Mouse (Mus musculus): Measurements from ENCODE around the gene Tnfrsf18. TPM values are rescaled to one million over a fixed set of nuclear protein-coding genes. Genes with fewer than 3 reads are reported as not detected.
A peak's percentile ranks its signal among the peaks of the same experiment; 100 is the strongest.

The Tnfrsf18 gene
- 1.6 and 2.7 TPM in 2 replicates for polyA plus RNA-seq (2015; fragmentation: Nextera tagmentation; extraction: Ambion mirVana)

- no peak within 1 kb of the TSS for H3K9ac ChIP-seq
- H3K27ac ChIP-seq: no peak within 1 kb of the TSS
- 18% methylated on average over 4 of the region's 4 CpGs for WGBS
- peaks cover 8% of the 10 kb centered on the region; the same call in 1 of the 2 replicates for H3K36me3 ChIP-seq
- no peaks in the 10 kb centered on the region for H3K27me3 ChIP-seq
- H3K4me2 ChIP-seq: no peak within 1 kb of the TSS
- ATAC-seq (ENCODE audit: borderline replicate concordance, extremely low read depth, low FRiP score, low TSS enrichment): peak; percentile 41; the same call in 1 of the 2 replicates
- H3K4me3 ChIP-seq: no peak within 1 kb of the TSS
- no peaks in the 10 kb centered on the region for H3K9me3 ChIP-seq
- peaks cover 21% of the 10 kb centered on the region for H3K4me1 ChIP-seq
Measured at GRCm38 (mm10) chr4:156026013-156026412, at the start of gene Tnfrsf18. TSS of gene Tnfrsf18 (plus strand) at chr4:156026164.

GRCm38 (mm10) chr4:155981436-155982082 lies 44.4 kb upstream of the Tnfrsf18 start:
- Histone ChIP-seq H3K4me3 (no peak overlapping the region), H3K27me3 (no peaks in the 10 kb centered on the region), H3K4me2 (no peak overlapping the region), H3K9me3 (no peaks in the 10 kb centered on the region), H3K27ac (no peak overlapping the region), H3K4me1 (no peaks in the 10 kb centered on the region), H3K36me3 (no peaks in the 10 kb centered on the region), H3K9ac (no peak overlapping the region)
- no peak for ATAC-seq (ENCODE audit: borderline replicate concordance, extremely low read depth, low FRiP score, low TSS enrichment)
- 72% methylated on average over 12 of the region's 12 CpGs for WGBS

- Histone ChIP-seq H3K4me1 (no peaks in the 10 kb centered on the region), H3K36me3 (no peaks in the 10 kb centered on the region), H3K9me3 (no peaks in the 10 kb centered on the region), H3K4me2 (no peak overlapping the region), H3K27me3 (no peaks in the 10 kb centered on the region), H3K4me3 (no peak overlapping the region), H3K9ac (no peak overlapping the region), H3K27ac (no peak overlapping the region)
- no peak for ATAC-seq (ENCODE audit: borderline replicate concordance, extremely low read depth, low FRiP score, low TSS enrichment)
- WGBS: 14% methylated on average over 2 of the region's 2 CpGs
Measured at GRCm38 (mm10) chr4:155983788-155984187, 42.2 kb upstream of the Tnfrsf18 start.

GRCm38 (mm10) chr4:155991211-155991907 lies 34.6 kb upstream of the Tnfrsf18 start:
- H3K4me3 ChIP-seq: peak overlapping the region; percentile 87

GRCm38 (mm10) chr4:155991908-155992230 lies 34.1 kb upstream of the Tnfrsf18 start:
- H3K27me3 ChIP-seq: no peaks in the 10 kb centered on the region
- H3K4me3 ChIP-seq: peak overlapping the region; percentile 87
- H3K4me1 ChIP-seq: peaks cover 32% of the 10 kb centered on the region
- peak overlapping the region; percentile 97 for H3K4me2 ChIP-seq
- peak overlapping the region; percentile 95 for H3K27ac ChIP-seq
- WGBS: 17% methylated on average over 37 of the region's 37 CpGs
- ATAC-seq (ENCODE audit: borderline replicate concordance, extremely low read depth, low FRiP score, low TSS enrichment): no peak
- no peaks in the 10 kb centered on the region for H3K9me3 ChIP-seq
- H3K9ac ChIP-seq: peak overlapping the region; percentile 79
- peaks cover 8% of the 10 kb centered on the region; the same call in 1 of the 2 replicates for H3K36me3 ChIP-seq

More at GRCm38 (mm10) chr4:155991211-155991907, 34.6 kb upstream of the Tnfrsf18 start:
- Histone ChIP-seq H3K27me3 (no peaks in the 10 kb centered on the region), H3K9me3 (no peaks in the 10 kb centered on the region), H3K9ac (peak overlapping the region; percentile 79), H3K36me3 (peaks cover 2% of the 10 kb centered on the region; the same call in 1 of the 2 replicates), H3K27ac (peak overlapping the region; percentile 95), H3K4me1 (peaks cover 32% of the 10 kb centered on the region), H3K4me2 (peak overlapping the region; percentile 97)
- no peak for ATAC-seq (ENCODE audit: borderline replicate concordance, extremely low read depth, low FRiP score, low TSS enrichment)
- 84% methylated on average over 22 of the region's 22 CpGs for WGBS

- Histone ChIP-seq H3K36me3 (peaks cover 13% of the 10 kb centered on the region), H3K4me2 (peak within 1 kb of the TSS; percentile 97), H3K4me1 (peaks cover 32% of the 10 kb centered on the region), H3K4me3 (peak within 1 kb of the TSS; percentile 87), H3K27me3 (no peaks in the 10 kb centered on the region), H3K9ac (peak within 1 kb of the TSS; percentile 80), H3K27ac (peak within 1 kb of the TSS; percentile 97), H3K9me3 (no peaks in the 10 kb centered on the region)
- ATAC-seq (ENCODE audit: borderline replicate concordance, extremely low read depth, low FRiP score, low TSS enrichment): peak; percentile 87
- 1% methylated on average over 99 of the region's 99 CpGs for WGBS
Measured at GRCm38 (mm10) chr4:155992241-155992905, 33.6 kb upstream of the Tnfrsf18 start, which contains the start of the genes B3galt6 and Sdf4. TSS of gene B3galt6 (minus strand) at chr4:155992649. TSS of gene Sdf4 (plus strand) at chr4:155992872.

- Histone ChIP-seq H3K9me3 (no peaks in the 10 kb centered on the region), H3K27me3 (no peaks in the 10 kb centered on the region), H3K9ac (peak overlapping the region; percentile 80), H3K4me1 (peaks cover 32% of the 10 kb centered on the region), H3K36me3 (peaks cover 19% of the 10 kb centered on the region), H3K4me3 (peak overlapping the region; percentile 87), H3K4me2 (peak overlapping the region; percentile 67), H3K27ac (peak overlapping the region; percentile 97)
- under 1% methylated on average over 70 of the region's 70 CpGs for WGBS
- ATAC-seq (ENCODE audit: borderline replicate concordance, extremely low read depth, low FRiP score, low TSS enrichment): peak; percentile 89
Measured at GRCm38 (mm10) chr4:155992906-155993547, 32.9 kb upstream of the Tnfrsf18 start.

GRCm38 (mm10) chr4:155993606-155994005 lies 32.4 kb upstream of the Tnfrsf18 start:
- 3% methylated on average over 15 of the region's 15 CpGs for WGBS
- H3K27ac ChIP-seq: peak overlapping the region; percentile 97
- H3K4me1 ChIP-seq: peaks cover 32% of the 10 kb centered on the region
- peak overlapping the region; percentile 67 for H3K4me2 ChIP-seq
- no peaks in the 10 kb centered on the region for H3K27me3 ChIP-seq
- ATAC-seq (ENCODE audit: borderline replicate concordance, extremely low read depth, low FRiP score, low TSS enrichment): no peak
- H3K4me3 ChIP-seq: peak overlapping the region; percentile 87
- H3K36me3 ChIP-seq: peaks cover 24% of the 10 kb centered on the region
- H3K9ac ChIP-seq: peak overlapping the region; percentile 80
- H3K9me3 ChIP-seq: no peaks in the 10 kb centered on the region

- ATAC-seq (ENCODE audit: borderline replicate concordance, extremely low read depth, low FRiP score, low TSS enrichment): no peak
- peaks cover 87% of the 10 kb centered on the region for H3K36me3 ChIP-seq
- no peak overlapping the region for H3K4me2 ChIP-seq
- H3K9me3 ChIP-seq: no peaks in the 10 kb centered on the region
- no peaks in the 10 kb centered on the region for H3K27me3 ChIP-seq
- WGBS: 85% methylated on average over 3 of the region's 3 CpGs
- H3K4me3 ChIP-seq: no peak overlapping the region
- no peak overlapping the region for H3K9ac ChIP-seq
- H3K27ac ChIP-seq: no peak overlapping the region
- no peaks in the 10 kb centered on the region for H3K4me1 ChIP-seq
Measured at GRCm38 (mm10) chr4:156004109-156004508, 21.9 kb upstream of the Tnfrsf18 start.

- H3K4me2 ChIP-seq: no peak overlapping the region
- no peak overlapping the region for H3K27ac ChIP-seq
- H3K27me3 ChIP-seq: no peaks in the 10 kb centered on the region
- no peaks in the 10 kb centered on the region for H3K4me1 ChIP-seq
- H3K36me3 ChIP-seq: peaks cover 84% of the 10 kb centered on the region
- no peaks in the 10 kb centered on the region for H3K9me3 ChIP-seq
- WGBS: 91% methylated on average over 4 of the region's 4 CpGs
- H3K9ac ChIP-seq: no peak overlapping the region
- ATAC-seq (ENCODE audit: borderline replicate concordance, extremely low read depth, low FRiP score, low TSS enrichment): no peak
- no peak overlapping the region for H3K4me3 ChIP-seq
Measured at GRCm38 (mm10) chr4:156008369-156008768, 17.6 kb upstream of the Tnfrsf18 start.

- Histone ChIP-seq H3K4me3 (no peak within 1 kb of the TSS), H3K27me3 (no peaks in the 10 kb centered on the region), H3K27ac (no peak within 1 kb of the TSS), H3K9ac (no peak within 1 kb of the TSS), H3K4me2 (no peak within 1 kb of the TSS), H3K9me3 (no peaks in the 10 kb centered on the region), H3K4me1 (no peaks in the 10 kb centered on the region), H3K36me3 (peaks cover 51% of the 10 kb centered on the region)
- ATAC-seq (ENCODE audit: borderline replicate concordance, extremely low read depth, low FRiP score, low TSS enrichment): no peak
- WGBS: 67% methylated on average over 8 of the region's 8 CpGs
Measured at GRCm38 (mm10) chr4:156013637-156014036, 12.3 kb upstream of the Tnfrsf18 start, which contains the start of gene Tnfrsf4. TSS of gene Tnfrsf4 (plus strand) at chr4:156013843.

Measured in lung, embryonic 15.5 days (tissue).